In genomic region chr8:125538265-125538664, GRCm38 (mm10) we compare ENCODE assay signal across 9 mouse cellular contexts. TPM values are rescaled to one million over a fixed set of nuclear protein-coding genes. Genes with fewer than 3 reads are reported as not detected.
DNase-seq lines count a peak whose midpoint lies in the region; ATAC-seq lines count a peak whose summit lies in the region.
"Had no signal": no experiment of that assay in that cellular context is flagged by ENCODE, and none has a peak within 500 bp of the region (broad histone marks: within the 10 kb centered on the region; RNA-seq: fewer than 3 reads in every experiment).

No protein-coding gene starts in this region.

- H3K27me3 ChIP-seq in heart, embryonic 11.5 days (ENCODE audit: control insufficient read depth, insufficient read depth, low read length): no peaks in the 10 kb centered on the region
- peaks cover 2% of the 10 kb centered on the region; the same call in 1 of the 2 replicates for H3K27me3 ChIP-seq in limb, embryonic 12.5 days

- H3K4me2 ChIP-seq in heart, embryonic 11.5 days: peak overlapping the region; percentile 43
- H3K4me2 ChIP-seq in limb, embryonic 12.5 days: no peak overlapping the region

- peaks cover 4% of the 10 kb centered on the region; the same call in 1 of the 2 replicates for H3K36me3 ChIP-seq in heart, embryonic 11.5 days (ENCODE audit: control insufficient read depth, insufficient read depth, low read length)
- peaks cover 12% of the 10 kb centered on the region for H3K36me3 ChIP-seq in limb, embryonic 12.5 days

- no peak overlapping the region for H3K4me3 ChIP-seq in heart, embryonic 11.5 days (ENCODE audit: low read depth, low read length)
- no peak overlapping the region for H3K4me3 ChIP-seq in limb, embryonic 12.5 days (replicated peaks)

- no peak for DNase-seq in heart, postnatal 25 days (ENCODE audit: low spot score)
- DNase-seq in adrenal gland, adult 8-10 months: peak; percentile 71
- DNase-seq in embryo, embryonic 10.5 days (ENCODE audit: low spot score): peak; percentile 50
- no peak for DNase-seq in natural killer cell, adult 2 months (ENCODE audit: low spot score in 2 of 2)
- DNase-seq in frontal cortex, postnatal 36 days (ENCODE audit: low spot score in 2 of 2): no peak
- DNase-seq: gastrocnemius, postnatal 14 days; thymus, postnatal 14 days had no signal

- H3K9ac ChIP-seq in heart, embryonic 11.5 days (ENCODE audit: low read depth, low read length): peak overlapping the region; percentile 59
- no peak overlapping the region for H3K9ac ChIP-seq in limb, embryonic 12.5 days (replicated peaks)

- H3K4me1 ChIP-seq in heart, embryonic 11.5 days (ENCODE audit: control insufficient read depth, insufficient read depth, low read length): peaks cover 78% of the 10 kb centered on the region
- H3K4me1 ChIP-seq in limb, embryonic 12.5 days (replicated peaks): peaks cover 58% of the 10 kb centered on the region

- ATAC-seq in heart, embryonic 11.5 days (replicated peaks; ENCODE audit: insufficient number of reproducible peaks, low FRiP score, low TSS enrichment): no peak
- 0 out of 2 replicates have a peak, but pooled peaks have one; percentile 9 for ATAC-seq in limb, embryonic 12.5 days (ENCODE audit: insufficient number of reproducible peaks, insufficient read depth, low FRiP score, low TSS enrichment, low read depth)

- intact Hi-C loops in heart, postnatal 25 days (cut with DNase I): no loop called here

- 41% methylated on average over 6 of the region's 6 CpGs for WGBS in heart, embryonic 11.5 days (ENCODE audit: insufficient replicate concordance)
- 26% methylated on average over 6 of the region's 6 CpGs for WGBS in limb, embryonic 12.5 days

- H3K27ac ChIP-seq in heart, embryonic 11.5 days (ENCODE audit: low read depth, low read length): peak overlapping the region; percentile 90
- H3K27ac ChIP-seq in limb, embryonic 12.5 days: 0 out of 2 replicates have a peak overlapping the region, but pooled peaks have one; percentile 4

- no peaks in the 10 kb centered on the region for H3K9me3 ChIP-seq in heart, embryonic 11.5 days (replicated peaks; ENCODE audit: control insufficient read depth, low read length)
- no peaks in the 10 kb centered on the region for H3K9me3 ChIP-seq in limb, embryonic 12.5 days

RNA-seq across cellular contexts. Expression of gene Sipa1l2, which starts 31.3 kb away (rescaled TPM):
- polyA plus RNA-seq in heart, embryonic 11.5 days (2014; fragmentation: Nextera tagmentation; extraction: Ambion mirVana): 16.8 and 19.4 TPM in 2 replicates
- total RNA-seq in heart, postnatal 25 days (2021): 10 to 100 TPM; 43.7 to 44.8 TPM
- total RNA-seq in adrenal gland, adult 8-10 months (2022): 10 to 100 TPM; 48.7 to 56.9 (median 53.8) TPM
- polyA plus RNA-seq in limb, embryonic 12.5 days (2016; fragmentation: Nextera tagmentation; extraction: Ambion mirVana): 18.6 and 20.2 TPM in 2 replicates

Comparison
In these comparisons a context has a peak if more than half of its experiments do, and no peak if none do; other contexts are left out.
1. DNase-seq: peak in adrenal gland, adult 8-10 months (single experiment) and embryo, embryonic 10.5 days (single experiment); none in heart, postnatal 25 days (single experiment), natural killer cell, adult 2 months (0 of 2) and frontal cortex, postnatal 36 days (0 of 2).